Mouse (Mus musculus): ENCODE measurements around the gene Batf2. TPM values are rescaled to one million over a fixed set of nuclear protein-coding genes. Genes with fewer than 3 reads are reported as not detected.

Gene Batf2
- polyA plus RNA-seq (2012; rRNA removed) = 4.8 and 5.5 TPM in 2 replicates

- WGBS = under 1% methylated on average over 68 of the region's 68 CpGs
- Histone ChIP-seq H3K4me1 (ENCODE audit: control insufficient read depth, insufficient read depth, low read length) (0 out of 2 replicates have a peak, but pooled peaks cover 4% of the 10 kb centered on the region), H3K4me3 (ENCODE audit: insufficient read depth, low read depth, low read length) (peak within 1 kb of the TSS; percentile 84), H3K36me3 (ENCODE audit: control insufficient read depth, insufficient read depth, low read length) (no peaks in the 10 kb centered on the region), H3K27me3 (replicated peaks; ENCODE audit: control insufficient read depth, insufficient read depth, low read length) (no peaks in the 10 kb centered on the region), H3K27ac (ENCODE audit: insufficient read depth, low read depth, low read length) (peak within 1 kb of the TSS; percentile 86)
- TF ChIP-seq POLR2A (IDR thresholded peaks at IDR 0.05; ENCODE audit: low read depth, low read length) (no peak), CTCF (conservative IDR thresholded peaks at IDR 0.05; ENCODE audit: insufficient read depth, insufficient read length, low read depth, low read length) (peak; percentile 71)
- DNase-seq = peak; percentile 95
These were observed at the start of gene Batf2 for GRCm38 (mm10) chr19:6140678-6141393. Gene Batf2 (plus strand): TSS chr19:6140983.

- no peak for DNase-seq
- TF ChIP-seq CTCF (conservative IDR thresholded peaks at IDR 0.05; ENCODE audit: insufficient read depth, insufficient read length, low read depth, low read length) = no peak
- no peak for TF ChIP-seq POLR2A (IDR thresholded peaks at IDR 0.05; ENCODE audit: low read depth, low read length)
- no peaks in the 10 kb centered on the region for H3K4me1 ChIP-seq (ENCODE audit: control insufficient read depth, insufficient read depth, low read length)
- no peak within 1 kb of the TSS for H3K27ac ChIP-seq (ENCODE audit: insufficient read depth, low read depth, low read length)
- H3K36me3 ChIP-seq (ENCODE audit: control insufficient read depth, insufficient read depth, low read length) = no peaks in the 10 kb centered on the region
- WGBS = 92% methylated on average over 7 of the region's 7 CpGs
- H3K4me3 ChIP-seq (ENCODE audit: insufficient read depth, low read depth, low read length) = no peak within 1 kb of the TSS
- H3K27me3 ChIP-seq (replicated peaks; ENCODE audit: control insufficient read depth, insufficient read depth, low read length) = no peaks in the 10 kb centered on the region
These were observed 46.7 kb upstream of the Batf2 start, which contains the start of gene AC131692.1 for GRCm38 (mm10) chr19:6094119-6094518. Gene AC131692.1 (plus strand): TSS chr19:6094419.

DNA sequence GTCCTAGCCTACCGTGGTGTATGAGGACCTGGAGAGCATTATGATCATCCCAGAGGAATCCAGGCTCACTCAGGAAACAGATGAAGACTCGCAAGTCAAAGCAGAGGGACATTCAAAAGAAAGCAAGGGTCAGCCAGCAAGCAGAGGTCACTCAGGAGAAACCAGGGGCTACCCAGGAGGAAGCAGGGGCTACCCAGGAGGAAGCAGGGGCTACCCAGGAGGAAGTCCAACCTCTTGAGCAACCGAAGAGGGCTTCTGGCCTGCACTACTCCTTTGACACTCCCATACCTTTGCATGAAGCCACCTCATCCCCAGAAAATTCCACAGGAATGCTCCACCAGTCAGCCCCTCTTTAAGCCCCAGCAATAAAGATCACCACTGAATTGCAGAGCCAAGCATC is 42.9 kb upstream of the Batf2 start:
- 86% methylated on average over 3 of the region's 3 CpGs for WGBS
- peak; percentile 19 for DNase-seq
- Histone ChIP-seq H3K27me3 (replicated peaks; ENCODE audit: control insufficient read depth, insufficient read depth, low read length) (no peaks in the 10 kb centered on the region), H3K4me1 (ENCODE audit: control insufficient read depth, insufficient read depth, low read length) (no peaks in the 10 kb centered on the region), H3K4me3 (ENCODE audit: insufficient read depth, low read depth, low read length) (no peak overlapping the region), H3K36me3 (ENCODE audit: control insufficient read depth, insufficient read depth, low read length) (no peaks in the 10 kb centered on the region), H3K27ac (ENCODE audit: insufficient read depth, low read depth, low read length) (no peak overlapping the region)
- TF ChIP-seq CTCF (conservative IDR thresholded peaks at IDR 0.05; ENCODE audit: insufficient read depth, insufficient read length, low read depth, low read length) = no peak
- TF ChIP-seq POLR2A (IDR thresholded peaks at IDR 0.05; ENCODE audit: low read depth, low read length) = no peak

DNA sequence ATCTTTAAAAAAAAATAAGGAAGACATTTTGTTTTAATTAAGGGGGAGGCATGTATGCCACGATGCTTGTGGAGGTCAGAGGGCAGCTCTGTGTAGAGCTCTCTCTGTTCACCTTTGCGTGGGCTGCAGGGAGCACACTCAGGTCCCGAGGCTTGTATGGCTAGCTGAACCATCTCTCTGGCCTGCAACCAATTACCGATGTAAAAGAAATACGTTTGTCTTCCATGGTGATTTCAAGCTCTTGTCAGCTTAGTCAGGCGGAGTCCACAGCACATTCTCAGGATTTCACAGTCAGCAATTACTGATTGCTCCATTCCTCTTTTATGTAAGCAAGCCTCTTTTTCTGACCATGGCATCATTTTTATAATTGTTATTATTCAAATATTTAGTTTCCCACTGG is 39.6 kb upstream of the Batf2 start:
- Histone ChIP-seq H3K27ac (ENCODE audit: insufficient read depth, low read depth, low read length) (no peak overlapping the region), H3K27me3 (replicated peaks; ENCODE audit: control insufficient read depth, insufficient read depth, low read length) (no peaks in the 10 kb centered on the region), H3K4me1 (ENCODE audit: control insufficient read depth, insufficient read depth, low read length) (no peaks in the 10 kb centered on the region), H3K36me3 (ENCODE audit: control insufficient read depth, insufficient read depth, low read length) (no peaks in the 10 kb centered on the region), H3K4me3 (ENCODE audit: insufficient read depth, low read depth, low read length) (no peak overlapping the region)
- TF ChIP-seq POLR2A (IDR thresholded peaks at IDR 0.05; ENCODE audit: low read depth, low read length) = no peak
- TF ChIP-seq CTCF (conservative IDR thresholded peaks at IDR 0.05; ENCODE audit: insufficient read depth, insufficient read length, low read depth, low read length) = no peak
- 70% methylated on average over 6 of the region's 6 CpGs for WGBS
- DNase-seq = no peak

DNA sequence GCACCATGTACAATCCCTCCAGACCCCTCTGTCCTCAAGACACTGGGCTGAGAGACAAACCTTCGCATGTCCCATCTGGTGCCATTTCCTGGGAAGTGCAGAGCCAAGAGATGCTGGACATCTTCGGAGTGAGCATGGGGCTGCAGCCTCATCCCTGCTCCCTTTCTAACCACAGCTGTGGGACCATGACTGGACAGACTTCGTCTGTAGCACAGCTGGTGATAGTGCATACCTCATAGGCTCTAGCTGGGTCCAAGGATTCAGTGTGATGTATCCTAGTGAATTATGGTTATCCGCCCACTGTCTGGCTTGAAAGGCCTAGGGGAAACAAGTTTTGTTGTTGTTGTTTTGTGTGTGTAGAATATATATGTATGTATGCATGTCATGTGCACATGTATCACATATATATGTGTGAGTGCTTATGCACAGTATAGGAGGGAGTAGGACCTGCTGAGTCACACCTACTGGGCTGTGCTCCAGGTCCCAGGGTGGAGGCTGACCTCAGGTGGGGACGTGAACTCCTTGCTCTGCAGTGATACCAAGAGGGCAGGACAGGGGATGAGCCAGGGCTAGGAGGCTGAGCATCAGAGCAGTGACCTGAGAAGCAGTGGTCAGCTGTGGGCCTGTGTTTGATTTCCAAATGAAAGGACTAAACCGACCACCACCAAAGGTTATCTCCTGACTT is 38.5 kb upstream of the Batf2 start:
- H3K4me3 ChIP-seq (ENCODE audit: insufficient read depth, low read depth, low read length) = no peak overlapping the region
- no peak overlapping the region for H3K27ac ChIP-seq (ENCODE audit: insufficient read depth, low read depth, low read length)
- no peak for TF ChIP-seq POLR2A (IDR thresholded peaks at IDR 0.05; ENCODE audit: low read depth, low read length)
- no peak for TF ChIP-seq CTCF (conservative IDR thresholded peaks at IDR 0.05; ENCODE audit: insufficient read depth, insufficient read length, low read depth, low read length)
- 71% methylated on average over 6 of the region's 6 CpGs for WGBS
- H3K36me3 ChIP-seq (ENCODE audit: control insufficient read depth, insufficient read depth, low read length) = no peaks in the 10 kb centered on the region
- H3K27me3 ChIP-seq (replicated peaks; ENCODE audit: control insufficient read depth, insufficient read depth, low read length) = no peaks in the 10 kb centered on the region
- no peak for DNase-seq
- H3K4me1 ChIP-seq (ENCODE audit: control insufficient read depth, insufficient read depth, low read length) = no peaks in the 10 kb centered on the region

- 74% methylated on average over 4 of the region's 4 CpGs for WGBS
- no peak for DNase-seq
- H3K27ac ChIP-seq (ENCODE audit: insufficient read depth, low read depth, low read length) = no peak overlapping the region
- H3K4me3 ChIP-seq (ENCODE audit: insufficient read depth, low read depth, low read length) = no peak overlapping the region
- H3K4me1 ChIP-seq (ENCODE audit: control insufficient read depth, insufficient read depth, low read length) = no peaks in the 10 kb centered on the region
- H3K27me3 ChIP-seq (replicated peaks; ENCODE audit: control insufficient read depth, insufficient read depth, low read length) = no peaks in the 10 kb centered on the region
- no peaks in the 10 kb centered on the region for H3K36me3 ChIP-seq (ENCODE audit: control insufficient read depth, insufficient read depth, low read length)
- TF ChIP-seq CTCF (conservative IDR thresholded peaks at IDR 0.05; ENCODE audit: insufficient read depth, insufficient read length, low read depth, low read length) = no peak
- TF ChIP-seq POLR2A (IDR thresholded peaks at IDR 0.05; ENCODE audit: low read depth, low read length) = no peak
These were observed 36.3 kb upstream of the Batf2 start for GRCm38 (mm10) chr19:6104476-6104875.

- peak; percentile 40 for DNase-seq
- no peak for TF ChIP-seq POLR2A (IDR thresholded peaks at IDR 0.05; ENCODE audit: low read depth, low read length)
- no peak for TF ChIP-seq CTCF (conservative IDR thresholded peaks at IDR 0.05; ENCODE audit: insufficient read depth, insufficient read length, low read depth, low read length)
- H3K27ac ChIP-seq (ENCODE audit: insufficient read depth, low read depth, low read length) = no peak within 1 kb of the TSS
- 62% methylated on average over 7 of the region's 7 CpGs for WGBS
- H3K4me3 ChIP-seq (ENCODE audit: insufficient read depth, low read depth, low read length) = no peak within 1 kb of the TSS
- no peaks in the 10 kb centered on the region for H3K27me3 ChIP-seq (replicated peaks; ENCODE audit: control insufficient read depth, insufficient read depth, low read length)
- H3K36me3 ChIP-seq (ENCODE audit: control insufficient read depth, insufficient read depth, low read length) = no peaks in the 10 kb centered on the region
- H3K4me1 ChIP-seq (ENCODE audit: control insufficient read depth, insufficient read depth, low read length) = no peaks in the 10 kb centered on the region
These were observed 35.2 kb upstream of the Batf2 start, which contains the start of gene Naaladl1 for GRCm38 (mm10) chr19:6105586-6105985. Gene Naaladl1 (plus strand): TSS chr19:6105782.

Data from kidney, adult 2 months (tissue).